Mouse (Mus musculus) kidney, embryonic 16.5 days (tissue): Measurements from ENCODE around the gene Hnf1a. TPM values are rescaled to one million over a fixed set of nuclear protein-coding genes. Genes with fewer than 3 reads are reported as not detected.

Experiments used
- ATAC-seq: fragments of 200-750 bp; cut with Nextera tagmentation; 2 replicates; pipeline ENCODE4 v1.8.0; 2017; ENCODE audit warnings: moderate TSS enrichment; ENCODE audit not compliant: low FRiP score, low TSS enrichment
- H3K27ac ChIP-seq: fragments of 300-500 bp; sonication (generic); 2 replicates; pipeline ENCODE4 v1.5.1; 2014; ENCODE audit warnings: low read length
- H3K27me3 ChIP-seq: fragments of 300-500 bp; sonication (generic); 2 replicates; pipeline ENCODE4 v1.6.1; 2014; ENCODE audit warnings: low read length, control low read depth, mixed read lengths; ENCODE audit not compliant: insufficient read depth
- H3K36me3 ChIP-seq: fragments of 300-500 bp; sonication (generic); 2 replicates; pipeline ENCODE4 v1.6.1; 2014; ENCODE audit warnings: low read length, control low read depth, mixed read lengths; ENCODE audit not compliant: insufficient read depth
- H3K4me1 ChIP-seq: fragments of 300-500 bp; sonication (generic); 2 replicates; pipeline ENCODE4 v1.6.1; 2014; ENCODE audit warnings: low read length, control low read depth, mixed read lengths; ENCODE audit not compliant: insufficient read depth
- H3K4me2 ChIP-seq: fragments of 300-500 bp; sonication (generic); replicated peaks from 2 replicates; pipeline ENCODE4 v1.6.1; 2014; ENCODE audit warnings: low read depth, low read length
- H3K4me3 ChIP-seq: fragments of 300-500 bp; sonication (generic); 2 replicates; pipeline ENCODE4 v1.5.1; 2014; ENCODE audit warnings: mild to moderate bottlenecking, low read length
- H3K9ac ChIP-seq: fragments of 300-500 bp; sonication (generic); replicated peaks from 2 replicates; pipeline ENCODE4 v1.6.1; 2014; ENCODE audit warnings: low read length
- H3K9me3 ChIP-seq: fragments of 300-500 bp; sonication (generic); 2 replicates; pipeline ENCODE4 v1.6.1; 2016; ENCODE audit warnings: low read length, control low read depth
- WGBS: fragments of 180-500 bp; shearing (Covaris S2); extraction: QIAGEN DNeasy Blood & Tissue Kit; methylation state at CpG from one replicate; pipeline ENCODE4 v1.1.7; 2014; 5-methylcytosine and 5-hydroxymethylcytosine counted together
- polyA plus RNA-seq: library from polyadenylated mRNA; unstranded; fragments of >200 nt; fragmentation: Nextera tagmentation; extraction: Ambion mirVana; gene quantifications from 2 replicates; pipeline ENCODE4 v1.2.1, GENCODE M21; 2015

Gene Hnf1a
- polyA plus RNA-seq, result 12.6 and 15.4 TPM in 2 replicates

GRCm38 (mm10) chr5:114970824-114971227, at the start of gene Hnf1a:
Gene Hnf1a, minus strand, starts transcription at chr5:114971094.
- no peaks in the 10 kb centered on the region for H3K27me3 ChIP-seq
- H3K9ac ChIP-seq, result peak within 1 kb of the TSS; percentile 77
- H3K4me2 ChIP-seq, result peak within 1 kb of the TSS; percentile 57
- H3K4me3 ChIP-seq, result peak within 1 kb of the TSS; percentile 56
- peaks cover 17% of the 10 kb centered on the region for H3K4me1 ChIP-seq
- no peaks in the 10 kb centered on the region for H3K9me3 ChIP-seq
- peak within 1 kb of the TSS; percentile 97 for H3K27ac ChIP-seq
- 43% methylated on average over 16 of the region's 17 CpGs for WGBS
- H3K36me3 ChIP-seq, result no peaks in the 10 kb centered on the region
- ATAC-seq, result 0 out of 2 replicates have a peak, but pooled peaks have one; percentile 24

- H3K4me2 ChIP-seq, result no peak overlapping the region
- 47% methylated on average over 4 of the region's 4 CpGs for WGBS
- peak overlapping the region; percentile 62; the same call in 1 of the 2 replicates for H3K27ac ChIP-seq
Measured at GRCm38 (mm10) chr5:115018813-115019212, 47.9 kb upstream of the Hnf1a start.

GRCm38 (mm10) chr5:115018270-115018669, 47.4 kb upstream of the Hnf1a start:
- Histone ChIP-seq H3K27me3 (no peaks in the 10 kb centered on the region), H3K9me3 (no peaks in the 10 kb centered on the region), H3K27ac (0 out of 2 replicates have a peak overlapping the region, but pooled peaks have one; percentile 20), H3K9ac (no peak overlapping the region), H3K36me3 (no peaks in the 10 kb centered on the region), H3K4me3 (no peak overlapping the region), H3K4me1 (peaks cover 46% of the 10 kb centered on the region), H3K4me2 (no peak overlapping the region)
- 38% methylated on average over 2 of the region's 2 CpGs for WGBS
- no peak for ATAC-seq

More at GRCm38 (mm10) chr5:115018813-115019212, 47.9 kb upstream of the Hnf1a start:
- Histone ChIP-seq H3K27me3 (no peaks in the 10 kb centered on the region), H3K36me3 (no peaks in the 10 kb centered on the region), H3K4me1 (peaks cover 41% of the 10 kb centered on the region), H3K9ac (peak overlapping the region; percentile 26; the same call in 1 of the 2 replicates), H3K4me3 (no peak overlapping the region), H3K9me3 (no peaks in the 10 kb centered on the region)
- no peak for ATAC-seq

- no peaks in the 10 kb centered on the region for H3K36me3 ChIP-seq
- H3K27me3 ChIP-seq, result no peaks in the 10 kb centered on the region
- H3K4me3 ChIP-seq, result no peak overlapping the region
- WGBS, result 40% methylated on average over 4 of the region's 4 CpGs
- no peak overlapping the region for H3K9ac ChIP-seq
- H3K27ac ChIP-seq, result no peak overlapping the region
- no peak overlapping the region for H3K4me2 ChIP-seq
- ATAC-seq, result no peak
- H3K9me3 ChIP-seq, result no peaks in the 10 kb centered on the region
- peaks cover 63% of the 10 kb centered on the region for H3K4me1 ChIP-seq
Measured at GRCm38 (mm10) chr5:115015121-115015520, 44.2 kb upstream of the Hnf1a start.

GRCm38 (mm10) chr5:115014570-115014969, 43.7 kb upstream of the Hnf1a start:
- Histone ChIP-seq H3K27me3 (no peaks in the 10 kb centered on the region), H3K4me3 (no peak overlapping the region), H3K27ac (no peak overlapping the region; the same call in 1 of the 2 replicates), H3K36me3 (no peaks in the 10 kb centered on the region), H3K9ac (no peak overlapping the region), H3K4me1 (peaks cover 67% of the 10 kb centered on the region), H3K4me2 (no peak overlapping the region), H3K9me3 (no peaks in the 10 kb centered on the region)
- WGBS, result 44% methylated on average over 1 of the region's 1 CpGs
- no peak for ATAC-seq

- Histone ChIP-seq H3K4me3 (no peak overlapping the region), H3K27me3 (no peaks in the 10 kb centered on the region), H3K9ac (no peak overlapping the region), H3K27ac (no peak overlapping the region), H3K9me3 (no peaks in the 10 kb centered on the region), H3K4me1 (peaks cover 60% of the 10 kb centered on the region), H3K4me2 (peak overlapping the region; percentile 82; the same call in 1 of the 2 replicates), H3K36me3 (no peaks in the 10 kb centered on the region)
- ATAC-seq, result no peak
- WGBS, result 60% methylated on average over 3 of the region's 3 CpGs
Measured at GRCm38 (mm10) chr5:115013436-115013835, 42.5 kb upstream of the Hnf1a start.

- Histone ChIP-seq H3K9ac (peak overlapping the region; percentile 100), H3K27ac (peak overlapping the region; percentile 91), H3K4me2 (peak overlapping the region; percentile 82), H3K9me3 (no peaks in the 10 kb centered on the region), H3K36me3 (no peaks in the 10 kb centered on the region), H3K27me3 (no peaks in the 10 kb centered on the region), H3K4me1 (peaks cover 44% of the 10 kb centered on the region), H3K4me3 (peak overlapping the region; percentile 99)
- WGBS, result under 1% methylated on average over 53 of the region's 63 CpGs
- ATAC-seq, result peak; percentile 37
Measured at GRCm38 (mm10) chr5:115011519-115012261, 40.8 kb upstream of the Hnf1a start.

GRCm38 (mm10) chr5:115011217-115011518, 40.3 kb upstream of the Hnf1a start:
- Histone ChIP-seq H3K27ac (peak overlapping the region; percentile 91), H3K4me1 (peaks cover 41% of the 10 kb centered on the region), H3K27me3 (no peaks in the 10 kb centered on the region), H3K9me3 (no peaks in the 10 kb centered on the region), H3K4me2 (peak overlapping the region; percentile 82), H3K36me3 (no peaks in the 10 kb centered on the region), H3K9ac (peak overlapping the region; percentile 100), H3K4me3 (peak overlapping the region; percentile 99)
- 0% methylated on average over 22 of the region's 57 CpGs for WGBS
- peak; percentile 47 for ATAC-seq

GRCm38 (mm10) chr5:115010577-115011216, 39.8 kb upstream of the Hnf1a start, which contains the start of gene Sppl3:
Gene Sppl3, plus strand, starts transcription at chr5:115011137.
- Histone ChIP-seq H3K9ac (peak within 1 kb of the TSS; percentile 100), H3K27ac (peak within 1 kb of the TSS; percentile 91), H3K9me3 (no peaks in the 10 kb centered on the region), H3K4me1 (peaks cover 38% of the 10 kb centered on the region), H3K4me2 (peak within 1 kb of the TSS; percentile 82), H3K27me3 (no peaks in the 10 kb centered on the region), H3K4me3 (peak within 1 kb of the TSS; percentile 99), H3K36me3 (no peaks in the 10 kb centered on the region)
- peak; percentile 94 for ATAC-seq
- under 1% methylated on average over 53 of the region's 65 CpGs for WGBS
